Mouse (Mus musculus) Muller cell, postnatal 12 days (primary cell): ENCODE measurements around the gene Tesmin.

ENCODE experiments used
- DNase-seq: peaks from one replicate; pipeline ENCODE4 v3.0.0-alpha.2; 2015; ENCODE audit errors: inconsistent ontology term

Gene Tesmin

DNA sequence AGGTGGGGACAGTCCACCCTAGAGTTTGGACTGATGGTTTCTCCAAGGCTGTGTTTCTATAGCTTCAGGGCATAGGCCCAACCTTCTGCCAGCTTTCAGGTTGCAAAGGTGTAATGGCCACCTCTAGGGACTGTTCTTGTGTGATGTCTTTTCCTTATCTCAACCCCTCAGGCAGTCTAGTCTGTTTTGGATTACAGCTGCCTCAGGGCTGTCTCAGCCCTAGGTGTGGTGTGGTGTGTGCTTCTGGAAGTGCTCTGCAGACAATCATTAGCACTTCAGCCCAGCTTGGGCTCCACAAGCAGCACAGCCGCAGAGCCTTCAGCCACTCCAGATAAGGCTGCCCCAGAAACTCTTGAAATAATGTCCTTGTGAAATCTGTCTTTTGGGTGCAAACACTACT, 3.7 kb downstream of the Tesmin start:
- DNase-seq: no peak

DNA sequence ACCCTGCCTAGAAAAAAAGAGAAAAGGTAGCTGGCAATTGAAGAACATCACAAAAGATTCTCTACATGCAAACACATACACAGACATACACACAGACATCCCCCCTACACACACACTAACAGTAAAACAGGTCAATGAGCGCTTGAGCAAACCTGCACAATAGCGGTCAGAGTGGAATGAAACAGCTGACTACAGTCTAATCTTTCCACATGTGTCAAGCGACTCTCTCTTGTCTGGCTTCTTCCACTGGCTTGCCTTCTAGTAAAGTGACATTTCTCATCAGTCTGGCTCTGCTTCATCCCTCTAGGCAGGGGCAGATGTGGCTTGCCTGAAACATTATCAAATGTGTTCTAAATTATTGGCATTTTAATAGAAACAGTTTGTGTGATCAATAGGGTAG, 5.6 kb downstream of the Tesmin start:
- DNase-seq: peak; percentile 58

GRCm38 (mm10) chr19:3400057-3400456, 11.4 kb downstream of the Tesmin start:
- DNase-seq: no peak

GRCm38 (mm10) chr19:3401504-3401903, 12.8 kb downstream of the Tesmin start:
- DNase-seq: no peak

DNA sequence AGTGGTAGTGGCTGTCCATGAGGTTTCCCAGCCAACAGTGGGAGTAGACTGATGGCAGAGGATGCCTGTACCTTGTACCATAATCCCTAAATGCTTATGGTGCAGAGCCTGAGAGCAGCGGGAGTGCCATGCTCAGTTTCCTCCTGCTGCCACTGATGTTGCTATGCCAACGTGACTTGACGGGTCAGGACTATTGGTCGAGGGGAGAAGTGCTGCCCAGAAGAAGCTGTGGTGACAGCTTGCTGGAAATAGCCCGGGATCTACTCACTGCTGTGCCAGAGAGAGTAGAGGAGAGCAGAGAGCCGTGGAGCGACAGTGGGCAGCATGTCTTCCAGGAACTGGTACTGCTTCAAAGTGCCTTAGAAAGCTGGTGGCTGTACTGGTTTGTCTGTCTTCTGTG, 13.3 kb downstream of the Tesmin start:
- no peak for DNase-seq

DNA sequence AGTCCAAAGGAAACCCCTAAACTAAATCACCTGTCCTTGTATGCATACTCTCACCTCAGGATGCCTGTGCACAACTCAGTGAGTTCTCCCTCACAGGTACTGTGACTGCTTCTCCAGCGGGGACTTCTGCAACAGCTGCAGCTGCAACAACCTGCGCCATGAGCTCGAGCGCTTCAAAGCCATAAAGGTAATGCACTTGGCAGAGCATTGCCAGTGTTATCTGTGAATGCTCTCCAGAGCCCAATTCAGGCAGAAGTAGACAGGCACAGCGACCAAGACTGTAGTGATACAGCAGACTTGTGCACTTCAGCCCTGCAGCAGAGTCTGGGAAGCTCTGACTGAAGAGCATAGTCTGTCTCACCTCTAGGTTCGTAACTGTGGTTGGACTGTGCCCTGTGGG, 13.7 kb downstream of the Tesmin start:
- no peak for DNase-seq

DNA sequence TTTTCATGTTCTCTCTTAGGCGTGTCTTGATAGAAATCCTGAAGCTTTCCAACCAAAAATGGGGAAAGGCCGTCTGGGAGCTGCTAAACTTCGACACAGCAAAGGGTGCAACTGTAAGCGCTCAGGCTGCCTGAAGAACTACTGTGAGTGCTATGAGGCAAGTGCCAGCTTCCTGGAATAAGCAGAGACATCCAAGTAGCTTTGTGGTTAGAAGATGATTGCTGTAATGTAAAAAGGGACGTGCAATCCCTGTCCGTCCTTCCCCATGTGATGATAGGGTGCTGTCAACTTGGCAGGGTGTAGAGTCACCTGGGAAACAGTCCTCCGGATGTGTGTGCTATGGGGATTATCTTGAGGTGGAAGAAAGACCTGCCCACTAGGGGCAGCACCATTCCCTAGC, 15.4 kb downstream of the Tesmin start:
- DNase-seq: no peak

GRCm38 (mm10) chr19:3405531-3406281, 17.0 kb downstream of the Tesmin start:
- peak; percentile 64 for DNase-seq

GRCm38 (mm10) chr19:3414268-3414733, 25.6 kb downstream of the Tesmin start, which contains the start of gene Gal:
Gene Gal (minus strand): TSS chr19:3414544.
- DNase-seq: peak; percentile 35

DNA sequence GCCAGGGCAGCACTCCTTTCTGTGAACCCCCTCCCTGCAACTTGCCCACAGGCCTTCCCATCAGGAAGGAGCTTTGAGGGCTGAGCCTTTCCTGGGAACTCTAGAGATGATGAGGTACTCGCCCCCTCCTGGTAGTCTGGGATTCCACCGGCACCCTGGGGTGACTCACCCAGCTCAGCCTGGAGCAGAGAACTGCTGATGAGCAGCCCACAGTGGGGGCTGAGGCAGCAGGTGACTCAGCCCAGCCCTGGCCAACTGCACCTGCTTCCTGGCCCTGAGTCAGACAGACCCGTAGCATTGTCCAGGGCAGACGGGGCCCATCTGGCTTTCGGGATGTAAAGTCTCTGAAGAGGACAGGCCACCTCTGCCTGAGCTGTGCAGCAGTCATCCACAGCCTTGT, 30.6 kb downstream of the Tesmin start:
- peak; percentile 85 for DNase-seq

DNA sequence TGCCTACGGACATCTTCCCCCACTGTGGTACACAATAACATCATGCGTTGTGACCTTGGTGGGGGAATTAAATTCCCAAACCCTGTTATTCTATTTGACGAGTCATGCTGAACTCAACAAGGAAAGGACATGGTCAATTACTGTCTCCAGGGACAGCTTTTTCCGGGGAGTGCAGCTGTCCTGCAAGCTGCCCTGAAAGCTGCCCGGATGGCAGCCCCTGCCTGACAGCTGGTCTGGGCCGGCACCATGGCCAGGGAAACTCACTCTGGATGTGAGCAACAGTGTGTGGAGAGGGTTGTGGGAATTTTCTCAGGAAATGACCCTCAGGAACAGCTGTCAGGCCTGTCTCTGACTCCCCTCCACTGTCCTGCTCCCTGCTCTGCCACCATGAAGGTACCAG, 33.8 kb downstream of the Tesmin start:
- no peak for DNase-seq

DNA sequence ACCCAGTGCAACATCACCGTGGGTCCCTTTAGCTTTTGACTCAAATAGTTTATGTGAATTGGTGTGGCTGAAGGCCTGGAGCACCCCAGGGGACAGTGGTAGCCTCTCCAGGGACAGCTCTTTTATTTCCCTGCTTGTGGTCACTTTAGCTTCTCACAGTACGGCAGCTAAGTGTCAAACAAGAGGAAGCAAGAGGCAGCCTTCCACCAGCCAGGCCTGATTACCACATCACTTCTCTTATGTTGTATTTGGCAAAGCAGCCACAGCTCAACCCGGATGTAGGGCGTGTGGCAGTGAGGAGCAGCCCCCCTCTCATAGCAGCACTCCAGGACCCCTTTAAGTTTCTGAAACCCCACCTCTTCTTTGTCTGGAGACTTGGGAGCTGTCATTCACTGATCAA, 34.3 kb downstream of the Tesmin start:
- no peak for DNase-seq

GRCm38 (mm10) chr19:3424214-3424613, 35.6 kb downstream of the Tesmin start:
- no peak for DNase-seq

DNA sequence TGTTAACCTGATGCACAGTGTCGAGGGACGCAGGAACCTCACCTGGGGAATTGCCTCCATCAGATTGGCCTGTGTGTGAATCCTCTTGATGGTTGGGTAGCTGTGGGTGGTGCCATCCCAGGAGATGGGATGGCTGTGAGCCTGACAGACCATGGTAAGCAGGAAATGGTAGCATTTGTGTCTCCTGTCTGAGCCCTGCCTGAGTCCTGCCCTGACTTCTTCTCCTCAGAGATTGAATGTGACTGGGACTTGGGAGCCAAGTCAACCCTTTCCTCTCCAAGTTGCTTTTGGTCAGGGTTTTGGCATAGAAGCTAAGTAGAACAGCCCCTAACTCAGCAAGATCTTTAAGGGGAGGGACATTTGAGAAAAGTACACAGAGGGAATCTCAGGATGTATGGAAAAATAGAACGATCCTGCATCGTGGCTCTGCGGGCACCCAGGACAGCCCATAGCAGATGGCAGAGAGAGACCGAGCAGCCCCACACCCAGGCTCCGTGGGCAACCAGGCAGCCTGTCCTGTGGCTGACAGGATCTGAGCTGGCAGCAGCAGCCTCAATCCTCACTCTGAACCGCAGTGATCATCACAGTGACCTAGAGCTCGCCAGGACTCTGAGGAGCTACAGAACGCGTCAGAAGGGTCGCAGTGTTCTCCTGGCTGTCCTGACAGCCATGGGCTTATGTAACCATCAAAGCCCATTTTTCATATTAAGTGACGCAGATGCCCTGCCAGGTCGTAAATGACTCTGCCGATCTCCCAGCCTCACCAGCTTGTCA, 39.6 kb downstream of the Tesmin start:
- DNase-seq: no peak

DNA sequence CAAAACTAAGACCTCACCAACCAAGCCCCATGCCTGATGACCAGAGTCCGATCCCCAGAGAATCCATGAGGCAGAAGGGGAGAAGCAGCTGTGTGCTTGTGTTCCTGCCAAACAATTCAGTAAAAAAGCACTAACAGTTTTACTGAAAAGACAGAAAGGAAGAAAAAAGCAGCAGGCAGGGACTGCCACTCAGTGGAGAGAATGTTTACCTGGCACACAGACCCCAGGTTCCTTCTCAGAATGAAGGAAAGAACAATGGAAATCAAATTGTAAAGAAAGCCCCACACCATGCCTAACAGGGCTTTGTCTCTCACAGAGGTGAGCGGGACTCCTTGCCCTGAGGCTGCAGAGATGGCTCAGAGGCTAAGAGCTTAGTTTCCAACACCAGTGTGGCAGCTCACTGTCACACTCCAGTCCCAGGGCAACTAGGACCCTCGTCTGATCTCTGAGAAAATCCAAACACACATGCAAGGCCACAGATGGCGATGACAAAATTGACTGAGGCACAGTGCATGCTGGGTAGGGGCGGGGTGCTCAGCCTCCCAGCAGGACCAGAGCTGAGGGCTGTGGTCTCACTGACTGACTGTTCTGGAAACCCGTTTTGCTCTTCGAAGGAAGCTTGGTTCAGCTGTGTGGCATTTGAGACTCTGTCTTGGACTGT, 40.6 kb downstream of the Tesmin start:
- DNase-seq: no peak

DNA sequence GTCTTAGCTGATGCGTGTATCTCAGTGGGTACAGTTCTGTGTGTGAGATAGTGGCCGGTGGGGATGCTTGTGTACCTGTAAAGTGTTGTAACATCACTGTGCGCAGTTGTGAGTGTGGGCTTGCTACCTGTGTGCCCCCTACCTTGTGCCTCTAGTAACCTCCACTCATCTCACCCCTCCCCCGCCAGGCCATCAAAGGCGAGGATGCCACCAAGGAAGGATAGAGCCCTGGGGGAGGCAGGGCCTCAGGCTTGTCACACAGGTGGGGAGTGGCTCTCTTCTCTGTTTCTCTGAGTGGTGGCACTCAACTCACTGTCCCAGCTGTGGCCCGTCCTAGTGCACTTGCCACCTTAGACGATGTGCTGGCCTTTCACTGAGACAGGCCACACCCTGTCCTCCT, 42.4 kb downstream of the Tesmin start:
- DNase-seq: no peak

GRCm38 (mm10) chr19:3431969-3432368, 43.3 kb downstream of the Tesmin start:
- no peak for DNase-seq

GRCm38 (mm10) chr19:3434124-3434523, 45.5 kb downstream of the Tesmin start:
- DNase-seq: no peak

DNA sequence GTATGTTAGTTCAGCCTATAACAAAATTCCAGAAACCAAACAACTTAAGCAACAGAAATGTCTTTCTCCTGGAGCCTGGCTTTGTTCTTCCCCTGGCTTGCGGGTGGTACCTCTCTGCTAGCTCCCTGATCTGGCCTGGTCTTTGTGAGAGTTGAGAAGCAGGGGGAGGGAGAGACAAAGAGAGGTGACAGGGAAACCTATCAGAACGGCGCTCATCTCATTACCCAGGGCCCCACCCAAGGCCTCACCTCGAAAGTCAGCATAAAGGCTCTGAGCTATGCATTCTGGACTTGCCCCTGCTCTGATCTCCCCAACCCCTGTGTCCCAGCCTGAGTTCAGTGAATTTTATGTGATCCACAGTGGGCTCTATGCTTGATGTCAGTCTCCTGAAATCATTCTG, 46.0 kb downstream of the Tesmin start:
- no peak for DNase-seq

GRCm38 (mm10) chr19:3435824-3436223, 47.2 kb downstream of the Tesmin start:
- DNase-seq: no peak

GRCm38 (mm10) chr19:3436840-3437239, 48.2 kb downstream of the Tesmin start:
- DNase-seq: no peak

DNA sequence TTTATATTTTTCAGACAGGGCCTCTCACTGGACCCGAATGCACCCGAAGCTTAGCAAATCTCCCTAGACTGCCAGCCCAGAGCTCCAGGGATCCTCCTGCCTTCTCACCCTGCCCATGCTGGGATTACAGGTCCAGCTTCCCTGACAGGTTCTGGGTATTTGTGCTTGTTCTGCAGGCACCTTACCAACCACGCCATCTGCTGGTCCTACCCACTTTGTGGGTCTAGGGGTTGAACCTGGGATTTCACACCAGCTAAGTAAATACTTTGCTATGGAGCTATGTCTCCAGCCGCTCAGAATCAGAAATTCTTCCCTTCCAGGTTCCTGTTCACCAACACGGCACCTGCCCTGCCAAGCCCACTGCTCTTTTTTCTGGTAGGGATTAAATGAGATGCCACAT, 49.3 kb downstream of the Tesmin start:
- no peak for DNase-seq

GRCm38 (mm10) chr19:3440667-3441066, 52.0 kb downstream of the Tesmin start:
- DNase-seq: no peak
